ENCODE assay signal across 16 mouse cellular contexts in the genomic region with DNA sequence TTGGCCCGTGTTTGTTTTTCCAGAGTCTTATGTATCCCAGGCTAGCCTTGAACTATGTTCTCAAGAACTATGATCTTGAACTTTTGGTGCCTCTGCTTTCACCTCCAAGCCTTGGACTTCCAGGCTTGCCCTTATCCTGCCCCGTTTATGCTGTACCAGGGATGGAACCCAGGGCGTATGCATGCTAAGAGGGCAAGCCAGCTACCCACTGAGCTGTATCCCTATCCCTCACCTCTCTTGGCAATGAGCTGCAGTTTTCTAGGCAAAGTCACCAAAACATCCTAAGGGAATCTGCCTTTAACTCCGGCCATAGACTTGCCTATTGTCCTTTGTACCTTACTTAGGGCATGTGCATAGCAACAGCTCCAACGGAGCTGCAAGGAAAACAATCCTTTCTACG. TPM values are rescaled to one million over a fixed set of nuclear protein-coding genes. Genes with fewer than 3 reads are reported as not detected.
DNase-seq lines count a peak whose midpoint lies in the region; ATAC-seq and TF ChIP-seq lines count a peak whose summit lies in the region.
"Had no signal": no experiment of that assay in that cellular context is flagged by ENCODE, and none has a peak within 500 bp of the region (broad histone marks: within the 10 kb centered on the region; RNA-seq: fewer than 3 reads in every experiment).

No protein-coding gene starts in this region.

- H3K9ac ChIP-seq in heart, embryonic 12.5 days: no peak overlapping the region; the same call in 1 of the 2 replicates
- no peak overlapping the region for H3K9ac ChIP-seq in kidney, postnatal 0 days (ENCODE audit: low read depth, low read length)
- H3K9ac ChIP-seq in lung, postnatal 0 days (replicated peaks; ENCODE audit: low read depth): no peak overlapping the region
- H3K9ac ChIP-seq: midbrain, embryonic 12.5 days had no signal

- H3K4me3 ChIP-seq in heart, embryonic 12.5 days: peak overlapping the region; percentile 30; the same call in 1 of the 2 replicates
- H3K4me3 ChIP-seq in kidney, postnatal 0 days (replicated peaks; ENCODE audit: low read depth, low read length): 0 out of 2 replicates have a peak overlapping the region, but pooled peaks have one; percentile 1
- H3K4me3 ChIP-seq in lung, postnatal 0 days (ENCODE audit: low read depth, low read length): peak overlapping the region; percentile 38; the same call in 1 of the 2 replicates
- H3K4me3 ChIP-seq: forebrain, embryonic 10.5 days; midbrain, embryonic 12.5 days; myocyte had no signal

- 0 out of 2 replicates have a peak, but pooled peaks cover 5% of the 10 kb centered on the region for H3K27me3 ChIP-seq in heart, embryonic 12.5 days (replicated peaks)
- no peaks in the 10 kb centered on the region for H3K27me3 ChIP-seq in kidney, postnatal 0 days (ENCODE audit: insufficient read depth, low read length)
- no peaks in the 10 kb centered on the region for H3K27me3 ChIP-seq in lung, postnatal 0 days (replicated peaks; ENCODE audit: insufficient read depth, low read length)
- H3K27me3 ChIP-seq: midbrain, embryonic 12.5 days had no signal

- peak overlapping the region; percentile 60 for H3K4me2 ChIP-seq in heart, embryonic 12.5 days
- H3K4me2 ChIP-seq in kidney, postnatal 0 days (ENCODE audit: low read length): peak overlapping the region; percentile 36
- peak overlapping the region; percentile 52 for H3K4me2 ChIP-seq in lung, postnatal 0 days (replicated peaks; ENCODE audit: low read depth, low read length)
- H3K4me2 ChIP-seq: midbrain, embryonic 12.5 days had no signal

- WGBS in heart, embryonic 12.5 days: 57% methylated on average over 6 of the region's 6 CpGs
- 61% methylated on average over 6 of the region's 6 CpGs for WGBS in kidney, postnatal 0 days
- 59% methylated on average over 6 of the region's 6 CpGs for WGBS in lung, postnatal 0 days

- DNase-seq in heart, postnatal 4 days: no peak
- no peak for DNase-seq in kidney, postnatal 0 days (ENCODE audit: low spot score)
- no peak for DNase-seq in kidney, adult 8-10 months
- DNase-seq in lung, postnatal 0 days (ENCODE audit: low spot score): no peak
- DNase-seq in lung, postnatal 25 days (ENCODE audit: low spot score): no peak
- no peak for DNase-seq in Muller cell, postnatal 12 days (ENCODE audit: inconsistent ontology term)
- DNase-seq: adrenal gland, postnatal 36 days; cerebellum, postnatal 14 days; left cerebral cortex, postnatal 4 days; right cerebral cortex, postnatal 14 days had no signal

- H3K36me3 ChIP-seq in heart, embryonic 12.5 days: no peaks in the 10 kb centered on the region
- no peaks in the 10 kb centered on the region for H3K36me3 ChIP-seq in kidney, postnatal 0 days (ENCODE audit: insufficient read depth, low read length)
- no peaks in the 10 kb centered on the region for H3K36me3 ChIP-seq in lung, postnatal 0 days (ENCODE audit: insufficient read depth, low read length)
- H3K36me3 ChIP-seq: forebrain, embryonic 10.5 days; G1E; midbrain, embryonic 12.5 days had no signal

- ATAC-seq in heart, embryonic 12.5 days (ENCODE audit: insufficient number of reproducible peaks, low FRiP score): no peak
- ATAC-seq in kidney, postnatal 0 days (replicated peaks; ENCODE audit: low FRiP score, low read depth): no peak
- ATAC-seq in lung, postnatal 0 days: no peak
- ATAC-seq: inflammation-experienced regulatory T-cells, adult 6 months had no signal

- TF ChIP-seq EP300 in lung, postnatal 0 days (IDR thresholded peaks at IDR 0.05): no peak

- no peak overlapping the region for H3K27ac ChIP-seq in heart, embryonic 12.5 days (ENCODE audit: poor library complexity, severe bottlenecking)
- H3K27ac ChIP-seq in kidney, postnatal 0 days: 0 out of 2 replicates have a peak overlapping the region, but pooled peaks have one; percentile 1
- peak overlapping the region; percentile 22 for H3K27ac ChIP-seq in lung, postnatal 0 days (ENCODE audit: low read length)
- H3K27ac ChIP-seq: forebrain, embryonic 10.5 days; midbrain, embryonic 12.5 days had no signal

- TF ChIP-seq CTCF in kidney, postnatal 0 days (IDR thresholded peaks at IDR 0.05; ENCODE audit: low read depth): no peak
- TF ChIP-seq CTCF in lung, postnatal 0 days (IDR thresholded peaks at IDR 0.05): no peak

- H3K4me1 ChIP-seq in heart, embryonic 12.5 days (replicated peaks): peaks cover 65% of the 10 kb centered on the region
- peaks cover 12% of the 10 kb centered on the region; the same call in 1 of the 2 replicates for H3K4me1 ChIP-seq in kidney, postnatal 0 days (replicated peaks; ENCODE audit: insufficient read depth, low read length)
- peaks cover 7% of the 10 kb centered on the region; the same call in 1 of the 2 replicates for H3K4me1 ChIP-seq in lung, postnatal 0 days (ENCODE audit: insufficient read depth, low read depth, low read length)

- no peaks in the 10 kb centered on the region for H3K9me3 ChIP-seq in heart, embryonic 12.5 days (replicated peaks)
- no peaks in the 10 kb centered on the region for H3K9me3 ChIP-seq in kidney, postnatal 0 days (replicated peaks; ENCODE audit: low read length)
- H3K9me3 ChIP-seq in lung, postnatal 0 days (ENCODE audit: low read length): no peaks in the 10 kb centered on the region
- H3K9me3 ChIP-seq: forebrain, embryonic 10.5 days; midbrain, embryonic 12.5 days had no signal

RNA-seq across cellular contexts. Expression of a gene that starts 2.6 kb away (rescaled TPM):
- 21.1 and 23.9 TPM in 2 replicates for polyA plus RNA-seq in heart, embryonic 12.5 days (2016; fragmentation: Nextera tagmentation; extraction: Ambion mirVana)
- total RNA-seq in heart, postnatal 4 days (2021): 100 to 1,000 TPM; 131 to 141 TPM
- 15.4 and 17.3 TPM in 2 replicates for polyA plus RNA-seq in kidney, postnatal 0 days (2015; fragmentation: Nextera tagmentation; extraction: Ambion mirVana)
- polyA plus RNA-seq in lung, postnatal 0 days (2015; fragmentation: Nextera tagmentation; extraction: Ambion mirVana): 51.1 and 68.6 TPM in 2 replicates
- polyA plus RNA-seq: G1E; inflammation-experienced regulatory T-cells, adult 6 months had no signal
